Mouse (Mus musculus): ENCODE data around the gene Cnot6l. TPM values are rescaled to one million over a fixed set of nuclear protein-coding genes. Genes with fewer than 3 reads are reported as not detected.

The Cnot6l gene
- polyA plus RNA-seq, 1 experiment = not detected

DNA sequence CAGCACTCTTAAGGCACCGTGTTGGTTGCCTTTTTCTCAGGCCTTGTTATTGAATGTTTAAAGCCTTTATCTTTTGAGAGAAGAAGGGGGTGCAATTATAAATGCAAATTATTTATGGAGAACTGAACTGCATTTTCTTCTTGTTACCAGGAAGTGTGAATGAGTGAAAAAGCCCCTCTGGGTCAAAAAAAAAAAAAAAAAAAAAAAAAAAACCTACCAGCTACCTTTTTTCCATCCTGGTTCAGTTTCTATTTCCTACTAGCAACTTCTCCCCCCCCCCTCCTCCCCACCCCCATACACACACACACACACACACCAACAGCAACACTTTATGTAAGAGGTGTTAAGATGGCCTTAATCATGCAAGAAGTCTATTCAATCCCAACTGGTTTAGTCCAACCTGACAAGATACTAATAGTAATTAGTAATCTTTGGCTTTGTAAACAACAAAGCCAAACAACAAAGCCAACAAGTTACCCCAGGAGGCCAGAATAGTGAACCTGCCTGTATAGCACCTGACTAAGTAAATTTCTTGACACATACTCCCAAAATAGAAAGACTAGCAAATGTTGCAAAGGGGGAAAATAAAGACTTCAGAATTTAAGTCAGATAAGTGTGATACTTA is 463 bp downstream of the Cnot6l start:
- H3K27ac ChIP-seq (ENCODE audit: insufficient read depth, low read depth, low read length) = peak overlapping the region; percentile 87
- WGBS = 0% methylated on average over 1 of the region's 1 CpGs

GRCm38 (mm10) chr5:96162399-96163331 is 1.3 kb downstream of the Cnot6l start:
- WGBS = under 1% methylated on average over 56 of the region's 56 CpGs
- H3K27ac ChIP-seq (ENCODE audit: insufficient read depth, low read depth, low read length) = peak overlapping the region; percentile 99
- no peaks in the 10 kb centered on the region for H3K4me1 ChIP-seq (ENCODE audit: control insufficient read depth, insufficient read depth, low read length)
- peak overlapping the region; percentile 92 for H3K4me3 ChIP-seq (ENCODE audit: insufficient read depth, low read depth, low read length)
- TF ChIP-seq CTCF (IDR thresholded peaks at IDR 0.05; ENCODE audit: insufficient read depth, low read depth, low read length) = no peak
- peak; percentile 70 for TF ChIP-seq POLR2A (IDR thresholded peaks at IDR 0.05; ENCODE audit: insufficient read depth, low read depth, low read length)

More for the DNA sequence above, 463 bp downstream of the Cnot6l start:
- no peak for TF ChIP-seq POLR2A (IDR thresholded peaks at IDR 0.05; ENCODE audit: insufficient read depth, low read depth, low read length)
- no peak for TF ChIP-seq CTCF (IDR thresholded peaks at IDR 0.05; ENCODE audit: insufficient read depth, low read depth, low read length)
- H3K4me1 ChIP-seq (ENCODE audit: control insufficient read depth, insufficient read depth, low read length) = no peaks in the 10 kb centered on the region
- peak overlapping the region; percentile 92 for H3K4me3 ChIP-seq (ENCODE audit: insufficient read depth, low read depth, low read length)

DNA sequence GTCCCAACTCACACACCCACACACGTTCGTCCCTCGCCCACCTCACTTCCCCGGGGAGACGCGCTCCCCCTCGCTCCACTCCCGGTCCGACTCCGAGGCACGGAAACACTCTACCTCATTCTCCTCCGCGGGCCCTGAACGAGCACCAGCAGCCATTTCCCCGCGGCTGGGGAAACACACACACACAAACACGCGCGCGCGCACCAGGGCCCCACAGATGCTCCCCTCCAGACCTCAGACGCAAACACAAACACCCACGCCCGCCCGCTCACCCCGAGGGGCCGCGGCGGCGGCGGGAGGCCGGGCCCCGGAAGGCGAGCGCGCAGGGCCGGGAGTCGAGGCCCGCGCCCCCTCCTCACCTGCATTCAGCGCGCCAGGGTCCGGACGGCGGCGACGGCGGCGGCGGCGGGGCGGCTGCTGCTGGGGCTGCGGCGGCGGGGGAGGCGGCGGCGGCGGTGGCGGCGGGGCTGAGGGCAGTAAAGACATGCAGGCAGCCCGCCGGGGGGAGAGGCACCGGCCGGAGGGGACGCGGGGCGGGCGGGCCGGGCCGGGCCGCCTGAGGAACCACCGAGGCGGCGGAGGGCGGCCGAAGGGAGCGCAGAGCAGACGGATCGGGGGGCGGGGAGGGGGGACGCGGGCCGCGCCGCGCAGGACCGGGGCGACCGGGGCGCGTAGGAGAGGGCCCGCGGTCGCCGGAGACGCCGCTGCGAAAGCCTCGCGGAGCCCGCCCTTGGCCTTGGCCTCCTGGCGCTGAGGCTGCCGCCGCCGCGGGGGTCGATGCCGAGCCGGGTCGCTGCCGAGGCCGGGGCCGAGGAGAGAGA is 2.2 kb downstream of the Cnot6l start:
- peak overlapping the region; percentile 92 for H3K4me3 ChIP-seq (ENCODE audit: insufficient read depth, low read depth, low read length)
- WGBS = under 1% methylated on average over 106 of the region's 114 CpGs
- H3K27ac ChIP-seq (ENCODE audit: insufficient read depth, low read depth, low read length) = peak overlapping the region; percentile 99
- no peaks in the 10 kb centered on the region for H3K4me1 ChIP-seq (ENCODE audit: control insufficient read depth, insufficient read depth, low read length)
- 0 out of 2 replicates have a peak, but pooled peaks have one; percentile 18 for TF ChIP-seq POLR2A (IDR thresholded peaks at IDR 0.05; ENCODE audit: insufficient read depth, low read depth, low read length)
- no peak for TF ChIP-seq CTCF (IDR thresholded peaks at IDR 0.05; ENCODE audit: insufficient read depth, low read depth, low read length)

GRCm38 (mm10) chr5:96161263-96161577 is 2.8 kb downstream of the Cnot6l start:
- Histone ChIP-seq H3K4me3 (ENCODE audit: insufficient read depth, low read depth, low read length) (peak overlapping the region; percentile 92), H3K4me1 (ENCODE audit: control insufficient read depth, insufficient read depth, low read length) (no peaks in the 10 kb centered on the region), H3K27ac (ENCODE audit: insufficient read depth, low read depth, low read length) (peak overlapping the region; percentile 97)
- 1% methylated on average over 45 of the region's 45 CpGs for WGBS
- TF ChIP-seq POLR2A (IDR thresholded peaks at IDR 0.05; ENCODE audit: insufficient read depth, low read depth, low read length) (no peak), CTCF (IDR thresholded peaks at IDR 0.05; ENCODE audit: insufficient read depth, low read depth, low read length) (no peak)

DNA sequence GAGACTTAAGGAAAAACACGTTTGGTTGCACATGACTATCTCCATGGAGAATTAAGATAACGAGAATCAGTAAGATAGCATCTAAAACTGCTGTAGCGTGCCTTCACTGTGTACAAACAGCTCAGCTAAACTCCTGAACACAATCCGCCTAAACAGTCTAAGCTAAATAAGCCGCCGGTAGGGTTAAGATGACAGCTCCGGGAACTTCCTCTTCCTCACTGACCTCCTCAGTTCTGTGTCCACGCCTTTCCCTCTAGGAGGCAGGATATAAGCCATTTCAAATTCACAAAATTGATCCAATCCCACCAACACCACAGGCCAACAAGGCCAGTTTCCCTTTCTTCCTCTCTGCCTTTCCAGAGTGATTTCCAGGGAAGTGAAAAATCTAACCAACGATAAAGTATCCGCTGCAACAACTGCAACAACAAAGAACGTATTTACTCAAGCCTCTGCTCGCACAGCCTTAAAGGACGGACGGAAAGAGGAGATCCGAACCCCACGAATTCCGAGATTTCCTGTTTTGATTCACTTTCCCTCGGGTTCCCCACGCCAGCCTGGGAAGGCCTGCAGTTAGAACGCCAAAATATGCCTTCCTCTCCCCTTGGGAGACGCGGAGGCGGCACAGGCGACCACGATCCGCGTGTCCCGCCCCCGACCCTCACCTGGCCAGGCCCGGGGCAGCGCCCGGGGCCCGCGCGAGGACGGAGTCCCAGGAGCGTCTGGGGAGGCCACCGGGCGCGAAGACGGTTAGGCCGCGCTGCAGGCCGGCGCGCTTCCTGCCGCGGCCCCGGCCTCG is 3.3 kb downstream of the Cnot6l start:
- under 1% methylated on average over 50 of the region's 50 CpGs for WGBS
- TF ChIP-seq CTCF (IDR thresholded peaks at IDR 0.05; ENCODE audit: insufficient read depth, low read depth, low read length) = no peak
- no peak for TF ChIP-seq POLR2A (IDR thresholded peaks at IDR 0.05; ENCODE audit: insufficient read depth, low read depth, low read length)
- peak overlapping the region; percentile 97 for H3K27ac ChIP-seq (ENCODE audit: insufficient read depth, low read depth, low read length)
- H3K4me1 ChIP-seq (ENCODE audit: control insufficient read depth, insufficient read depth, low read length) = no peaks in the 10 kb centered on the region
- H3K4me3 ChIP-seq (ENCODE audit: insufficient read depth, low read depth, low read length) = peak overlapping the region; percentile 92

DNA sequence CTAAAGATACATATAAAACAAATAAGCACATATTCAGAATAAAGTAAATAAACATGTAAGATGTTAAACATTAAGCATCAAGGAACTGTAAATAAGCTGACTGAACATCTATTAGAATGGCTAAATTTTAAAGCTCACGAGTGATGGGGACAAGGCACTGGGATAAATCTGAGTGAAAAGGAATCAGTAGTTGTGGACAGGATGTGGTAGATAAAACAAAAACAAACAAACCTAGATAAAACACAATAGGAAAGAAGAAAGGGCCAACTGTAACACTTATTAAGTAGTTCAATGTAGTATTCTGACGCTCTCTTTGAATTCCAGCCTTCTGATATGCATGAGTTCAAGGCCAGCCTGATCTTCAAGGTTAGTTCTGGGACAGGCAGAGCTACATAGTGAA is 21.6 kb downstream of the Cnot6l start:
- no peak for TF ChIP-seq POLR2A (IDR thresholded peaks at IDR 0.05; ENCODE audit: insufficient read depth, low read depth, low read length)
- 79% methylated on average over 2 of the region's 2 CpGs for WGBS
- Histone ChIP-seq H3K4me1 (ENCODE audit: control insufficient read depth, insufficient read depth, low read length) (no peaks in the 10 kb centered on the region), H3K27ac (ENCODE audit: insufficient read depth, low read depth, low read length) (no peak overlapping the region), H3K4me3 (ENCODE audit: insufficient read depth, low read depth, low read length) (no peak overlapping the region)

DNA sequence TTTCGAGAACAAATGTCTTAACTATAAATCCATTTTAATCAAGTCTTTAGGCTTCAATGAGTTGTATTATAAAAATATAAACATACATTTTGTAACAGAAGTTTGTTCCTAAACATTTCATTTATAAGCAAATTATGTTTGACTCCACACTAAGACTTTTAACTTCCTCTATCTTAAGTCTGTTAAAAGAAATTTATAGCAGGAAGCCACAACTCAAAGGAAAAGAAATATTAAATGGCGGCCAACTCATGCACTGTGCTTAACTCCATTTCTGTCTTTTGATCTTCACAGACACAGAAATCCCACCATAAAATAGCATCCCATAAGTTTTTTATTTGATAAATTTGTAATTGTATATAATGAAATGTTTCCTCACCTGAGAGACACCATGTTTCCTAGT is 33.3 kb downstream of the Cnot6l start:
- no peak overlapping the region for H3K27ac ChIP-seq (ENCODE audit: insufficient read depth, low read depth, low read length)
- WGBS = 93% methylated on average over 2 of the region's 2 CpGs
- no peak overlapping the region for H3K4me3 ChIP-seq (ENCODE audit: insufficient read depth, low read depth, low read length)
- TF ChIP-seq POLR2A (IDR thresholded peaks at IDR 0.05; ENCODE audit: insufficient read depth, low read depth, low read length) (no peak), CTCF (IDR thresholded peaks at IDR 0.05; ENCODE audit: insufficient read depth, low read depth, low read length) (no peak)
- H3K4me1 ChIP-seq (ENCODE audit: control insufficient read depth, insufficient read depth, low read length) = 0 out of 2 replicates have a peak, but pooled peaks cover 2% of the 10 kb centered on the region

GRCm38 (mm10) chr5:96126856-96127255 is 37.1 kb downstream of the Cnot6l start:
- no peak overlapping the region for H3K27ac ChIP-seq (ENCODE audit: insufficient read depth, low read depth, low read length)
- no peaks in the 10 kb centered on the region for H3K4me1 ChIP-seq (ENCODE audit: control insufficient read depth, insufficient read depth, low read length)
- WGBS = 64% methylated on average over 1 of the region's 1 CpGs
- no peak overlapping the region for H3K4me3 ChIP-seq (ENCODE audit: insufficient read depth, low read depth, low read length)
- TF ChIP-seq CTCF (IDR thresholded peaks at IDR 0.05; ENCODE audit: insufficient read depth, low read depth, low read length) = no peak
- no peak for TF ChIP-seq POLR2A (IDR thresholded peaks at IDR 0.05; ENCODE audit: insufficient read depth, low read depth, low read length)
